Mouse (Mus musculus) mature B cell (primary cell): ENCODE measurements around the gene Mapk14.

Source experiments
- in situ Hi-C: fragments of 300-500 bp; cut with MboI; formaldehyde crosslinking; loops from 2 replicates; pipeline ENCODE4 v1.14.3; 2019

Gene Mapk14

DNA sequence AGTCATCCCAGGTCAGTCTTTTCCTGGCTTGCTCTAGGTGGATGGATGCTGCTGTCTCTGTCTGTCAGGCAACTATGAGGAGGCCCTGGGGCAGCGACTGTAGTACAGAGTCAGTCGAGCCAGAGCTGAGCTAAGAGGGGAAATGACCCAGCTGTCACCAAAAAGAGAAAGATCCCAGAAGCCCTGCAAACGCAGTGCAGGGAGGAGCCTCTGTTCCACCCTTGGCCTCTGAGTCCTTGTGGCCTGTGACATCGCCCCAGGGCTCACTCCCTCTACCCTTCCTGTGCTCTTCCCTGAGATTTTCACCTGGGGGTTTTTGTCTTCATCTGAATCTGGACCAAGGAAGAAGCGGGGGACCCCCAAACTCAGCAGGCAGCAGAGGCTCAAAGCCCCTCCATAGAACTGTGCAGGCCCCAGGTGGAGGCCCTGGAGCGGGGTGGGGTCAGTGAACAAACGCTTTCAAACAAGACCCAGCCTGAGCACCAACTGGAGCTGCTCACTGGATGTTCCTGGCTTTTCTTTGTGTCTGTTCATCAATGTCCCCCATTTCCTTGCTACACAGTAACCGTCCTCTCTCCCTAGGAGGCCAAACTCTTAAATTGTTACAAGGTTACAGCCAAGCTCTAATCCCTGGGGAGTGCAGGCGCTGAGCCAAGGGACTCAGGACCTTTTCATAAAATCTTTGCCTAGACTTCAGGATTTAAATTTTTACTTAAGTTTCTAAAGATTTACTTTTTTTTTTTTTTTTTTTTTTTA, 90.3 kb downstream of the Mapk14 start:
- in situ Hi-C loops = no loop called here

DNA sequence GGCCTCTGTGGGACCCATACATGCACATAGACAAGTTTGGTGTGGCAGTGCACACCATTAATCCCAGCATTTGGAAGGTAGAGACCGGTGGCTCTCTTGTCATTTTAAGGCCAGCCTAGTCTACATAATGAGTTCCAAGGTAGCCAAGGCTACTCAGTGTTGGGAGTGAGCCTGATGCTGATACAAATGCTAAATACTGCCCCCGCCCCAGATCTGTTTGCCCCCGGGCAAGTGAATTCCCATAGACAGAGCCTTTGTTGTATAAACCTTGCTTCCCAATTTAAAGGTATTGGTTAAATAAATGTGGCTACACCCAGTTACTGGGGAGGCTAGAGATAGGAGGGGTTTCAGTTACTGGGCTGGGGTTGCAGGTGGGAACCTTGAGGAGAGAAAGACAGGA, 93.9 kb downstream of the Mapk14 start:
- in situ Hi-C loops = no loop called here

DNA sequence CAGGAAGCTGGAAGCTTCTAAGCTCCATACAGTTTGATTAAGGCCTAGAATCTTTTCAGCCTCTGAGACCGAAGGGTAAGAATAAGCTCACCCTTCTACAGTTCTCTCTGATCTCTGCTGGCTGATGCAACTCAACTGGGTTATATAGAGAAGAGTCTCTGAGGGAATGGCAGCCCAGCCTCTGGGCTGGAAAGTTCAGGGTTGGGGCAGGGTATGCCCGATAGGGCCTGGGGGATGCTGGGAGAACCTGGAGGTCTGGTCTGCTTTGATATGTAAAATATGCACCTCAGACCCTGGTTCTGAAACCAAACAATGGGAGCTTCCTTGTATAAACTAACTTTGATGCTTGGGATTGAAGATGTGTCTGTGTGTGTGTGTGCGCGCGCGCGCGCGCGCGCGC, 96.4 kb downstream of the Mapk14 start:
- in situ Hi-C loops = no loop called here

DNA sequence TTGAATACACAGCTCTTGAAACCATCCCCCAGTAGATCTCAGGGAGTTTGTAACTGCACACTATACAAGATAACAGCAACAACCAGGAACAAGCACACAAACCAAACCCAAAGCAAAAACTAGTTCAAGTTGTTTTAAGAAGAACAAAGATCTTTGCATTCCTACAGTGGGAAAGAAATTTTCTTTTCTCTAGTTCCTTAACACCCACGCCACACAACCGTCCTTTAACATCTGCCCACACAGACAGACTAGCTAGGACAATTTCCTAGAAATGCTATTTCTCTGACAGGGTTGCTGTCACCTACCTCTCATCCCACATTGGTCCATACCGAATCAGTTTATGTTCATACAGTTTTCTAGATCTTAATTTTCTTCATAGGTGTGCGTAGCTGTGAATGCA, 105.9 kb downstream of the Mapk14 start:
- in situ Hi-C loops = no loop called here
